Mouse (Mus musculus): Measurements from ENCODE around the gene Phf20.

The Phf20 gene

GRCm38 (mm10) chr2:156260968-156261367 lies 64.7 kb downstream of the Phf20 start:
- DNase-seq (ENCODE audit: extremely low read depth, low read depth) = no peak

- no peak for DNase-seq (ENCODE audit: extremely low read depth, low read depth)
These were observed 67.1 kb downstream of the Phf20 start for GRCm38 (mm10) chr2:156263204-156263893.

GRCm38 (mm10) chr2:156267636-156268035 lies 71.4 kb downstream of the Phf20 start:
- DNase-seq (ENCODE audit: extremely low read depth, low read depth) = no peak

GRCm38 (mm10) chr2:156272553-156272952 lies 76.3 kb downstream of the Phf20 start:
- no peak for DNase-seq (ENCODE audit: extremely low read depth, low read depth)

GRCm38 (mm10) chr2:156278226-156279017 lies 82.2 kb downstream of the Phf20 start:
- peak; percentile 39 for DNase-seq (ENCODE audit: extremely low read depth, low read depth)

- DNase-seq (ENCODE audit: extremely low read depth, low read depth) = no peak
These were observed 85.0 kb downstream of the Phf20 start for GRCm38 (mm10) chr2:156281227-156281626.

- DNase-seq (ENCODE audit: extremely low read depth, low read depth) = no peak
These were observed 88.9 kb downstream of the Phf20 start for GRCm38 (mm10) chr2:156285161-156285560.

GRCm38 (mm10) chr2:156286733-156287132 lies 90.5 kb downstream of the Phf20 start:
- no peak for DNase-seq (ENCODE audit: extremely low read depth, low read depth)

- no peak for DNase-seq (ENCODE audit: extremely low read depth, low read depth)
These were observed 92.0 kb downstream of the Phf20 start for GRCm38 (mm10) chr2:156288222-156288621.

GRCm38 (mm10) chr2:156289552-156290160 lies 93.4 kb downstream of the Phf20 start:
- DNase-seq (ENCODE audit: extremely low read depth, low read depth) = no peak

GRCm38 (mm10) chr2:156291998-156292397 lies 95.7 kb downstream of the Phf20 start:
- DNase-seq (ENCODE audit: extremely low read depth, low read depth) = no peak

- no peak for DNase-seq (ENCODE audit: extremely low read depth, low read depth)
These were observed 99.4 kb downstream of the Phf20 start for GRCm38 (mm10) chr2:156295601-156296063.

- no peak for DNase-seq (ENCODE audit: extremely low read depth, low read depth)
These were observed 99.9 kb downstream of the Phf20 start for GRCm38 (mm10) chr2:156296190-156296589.

GRCm38 (mm10) chr2:156297653-156298052 lies 101.4 kb downstream of the Phf20 start:
- DNase-seq (ENCODE audit: extremely low read depth, low read depth) = no peak

- DNase-seq (ENCODE audit: extremely low read depth, low read depth) = no peak
These were observed 102.2 kb downstream of the Phf20 start for GRCm38 (mm10) chr2:156298458-156298857.

- DNase-seq (ENCODE audit: extremely low read depth, low read depth) = no peak
These were observed 105.8 kb downstream of the Phf20 start for GRCm38 (mm10) chr2:156302063-156302462.

- no peak for DNase-seq (ENCODE audit: extremely low read depth, low read depth)
These were observed 108.1 kb downstream of the Phf20 start for GRCm38 (mm10) chr2:156304351-156304750.

- DNase-seq (ENCODE audit: extremely low read depth, low read depth) = peak; percentile 44
These were observed 109.6 kb downstream of the Phf20 start for GRCm38 (mm10) chr2:156305818-156306217.

- no peak for DNase-seq (ENCODE audit: extremely low read depth, low read depth)
These were observed 111.0 kb downstream of the Phf20 start for GRCm38 (mm10) chr2:156307261-156307660.

- DNase-seq (ENCODE audit: extremely low read depth, low read depth) = no peak
These were observed 113.7 kb downstream of the Phf20 start for GRCm38 (mm10) chr2:156309948-156310347.

- DNase-seq (ENCODE audit: extremely low read depth, low read depth) = no peak
These were observed 114.2 kb downstream of the Phf20 start for GRCm38 (mm10) chr2:156310455-156310854.

- DNase-seq (ENCODE audit: extremely low read depth, low read depth) = no peak
These were observed 114.7 kb downstream of the Phf20 start for GRCm38 (mm10) chr2:156310945-156311344.
